Mouse (Mus musculus) skeletal muscle tissue, adult 2 months (tissue): Measurements from ENCODE around the gene Anks6.
A peak's percentile ranks its signal among the peaks of the same experiment; 100 is the strongest.

Experiments
- DNase-seq: peaks from one replicate; pipeline ENCODE4 v3.0.0-alpha.2; 2012; ENCODE audit warnings: low read depth, low spot score

Anks6 gene

GRCm38 (mm10) chr4:47046974-47047373, 10.3 kb downstream of the Anks6 start:
- DNase-seq, result no peak

GRCm38 (mm10) chr4:47043866-47044265, 13.4 kb downstream of the Anks6 start:
- no peak for DNase-seq

- DNase-seq, result no peak
These were observed 17.6 kb downstream of the Anks6 start for GRCm38 (mm10) chr4:47039586-47039985.

GRCm38 (mm10) chr4:47037321-47037657, 19.9 kb downstream of the Anks6 start:
- DNase-seq, result peak; percentile 72

GRCm38 (mm10) chr4:47036486-47037320, 20.5 kb downstream of the Anks6 start:
- DNase-seq, result no peak

- DNase-seq, result no peak
These were observed 21.7 kb downstream of the Anks6 start for GRCm38 (mm10) chr4:47035536-47035935.

- DNase-seq, result no peak
These were observed 25.1 kb downstream of the Anks6 start for GRCm38 (mm10) chr4:47032171-47032570.

GRCm38 (mm10) chr4:47028791-47029190, 28.4 kb downstream of the Anks6 start:
- DNase-seq, result no peak

GRCm38 (mm10) chr4:47023949-47024348, 33.3 kb downstream of the Anks6 start:
- DNase-seq, result no peak

GRCm38 (mm10) chr4:47022804-47023603, 34.2 kb downstream of the Anks6 start:
- DNase-seq, result no peak

- DNase-seq, result no peak
These were observed 36.7 kb downstream of the Anks6 start for GRCm38 (mm10) chr4:47020563-47020962.

GRCm38 (mm10) chr4:47015156-47015555, 42.1 kb downstream of the Anks6 start:
- DNase-seq, result no peak

- DNase-seq, result no peak
These were observed 44.8 kb downstream of the Anks6 start for GRCm38 (mm10) chr4:47012476-47012875.

- peak; percentile 57 for DNase-seq
These were observed 46.6 kb downstream of the Anks6 start for GRCm38 (mm10) chr4:47010400-47011231.

- DNase-seq, result no peak
These were observed 56.4 kb downstream of the Anks6 start for GRCm38 (mm10) chr4:47000626-47001395.

- DNase-seq, result no peak
These were observed 59.3 kb downstream of the Anks6 start for GRCm38 (mm10) chr4:46997969-46998368.

- DNase-seq, result no peak
These were observed 64.3 kb downstream of the Anks6 start for GRCm38 (mm10) chr4:46992827-46993473.

GRCm38 (mm10) chr4:46991959-46992316, 65.3 kb downstream of the Anks6 start:
- DNase-seq, result no peak

GRCm38 (mm10) chr4:46991016-46991958, 65.9 kb downstream of the Anks6 start, which contains the start of gene Gabbr2:
Gabbr2 (minus strand) TSS chr4:46991873.
- DNase-seq, result no peak
